ENCODE assay signal across 10 mouse cellular contexts in the genomic region with DNA sequence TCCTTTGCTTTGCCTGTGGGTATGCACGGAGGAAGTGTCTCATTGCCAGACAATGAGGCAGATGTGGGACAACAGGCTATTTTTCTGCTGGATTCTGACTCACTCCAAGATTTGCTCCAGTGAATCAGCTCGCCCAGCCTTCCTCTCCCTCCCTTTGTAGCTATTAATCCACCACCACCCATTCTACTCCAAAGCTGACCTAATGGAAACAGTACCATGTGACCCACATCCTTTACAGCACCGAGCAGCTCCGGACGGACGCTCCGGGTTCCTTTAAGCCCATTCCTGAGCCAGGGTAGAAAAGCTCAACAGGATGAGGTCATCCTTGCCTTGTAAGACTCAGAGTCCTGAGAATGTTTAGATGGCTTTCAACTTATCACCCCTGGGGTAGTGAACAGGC. TPM values are rescaled to one million over a fixed set of nuclear protein-coding genes. Genes with fewer than 3 reads are reported as not detected.
DNase-seq lines count a peak whose midpoint lies in the region; ATAC-seq and TF ChIP-seq lines count a peak whose summit lies in the region.
"Had no signal": no experiment of that assay in that cellular context is flagged by ENCODE, and none has a peak within 500 bp of the region (broad histone marks: within the 10 kb centered on the region; RNA-seq: fewer than 3 reads in every experiment).

No protein-coding gene starts in this region.

- peak overlapping the region; percentile 82 for H3K27ac ChIP-seq in layer of hippocampus, adult 2 months
- H3K27ac ChIP-seq in heart, embryonic 16.5 days (ENCODE audit: low read length) = peak overlapping the region; percentile 94
- H3K27ac ChIP-seq in liver, embryonic 14.5 days = no peak overlapping the region

- peak overlapping the region; percentile 49; the same call in 1 of the 2 replicates for H3K9ac ChIP-seq in heart, embryonic 16.5 days (ENCODE audit: low read length)
- no peak overlapping the region for H3K9ac ChIP-seq in liver, embryonic 14.5 days (replicated peaks)

- no peak for DNase-seq in layer of hippocampus, adult 2 months (ENCODE audit: low spot score in 2 of 2)
- DNase-seq in layer of hippocampus, postnatal 10 days (ENCODE audit: low spot score in 2 of 2) = no peak
- DNase-seq in adrenal gland, adult 2 months = peak; percentile 89
- DNase-seq in liver, embryonic 14.5 days (ENCODE audit: low read depth in 3 of 3, low spot score in 3 of 3) = no peak
- no peak for DNase-seq in spleen, postnatal 4 days (ENCODE audit: low spot score in 2 of 2)
- DNase-seq in layer of hippocampus, postnatal 14 days (ENCODE audit: low spot score in 2 of 2) = no peak

- ATAC-seq in heart, embryonic 16.5 days (replicated peaks; ENCODE audit: extremely low read depth, insufficient read depth, low FRiP score) = peak; percentile 44
- peak; percentile 32 for ATAC-seq in liver, embryonic 14.5 days (ENCODE audit: insufficient read depth)
- ATAC-seq in activated CD4-positive, CD25-positive, alpha-beta regulatory T cell, adult 4 months = no peak

- TF ChIP-seq EP300 in liver, embryonic 14.5 days (IDR thresholded peaks at IDR 0.05; ENCODE audit: low read depth) = no peak

- H3K4me1 ChIP-seq in heart, embryonic 16.5 days (ENCODE audit: control insufficient read depth, insufficient read depth, low read length) = peaks cover 43% of the 10 kb centered on the region
- H3K4me1 ChIP-seq in liver, embryonic 14.5 days (replicated peaks; ENCODE audit: control insufficient read depth in 2 of 2, insufficient read depth in 2 of 2, low read length in 1 of 2) = peaks cover 0 to 3% of the 10 kb centered on the region in 2 experiments; a peak in 2 of 4 replicates

- no peaks in the 10 kb centered on the region; the same call in 1 of the 2 replicates for H3K36me3 ChIP-seq in heart, embryonic 16.5 days (ENCODE audit: control insufficient read depth, insufficient read depth)
- no peaks in the 10 kb centered on the region for H3K36me3 ChIP-seq in liver, embryonic 14.5 days (replicated peaks; ENCODE audit: control insufficient read depth, insufficient read depth, low read depth)
- H3K36me3 ChIP-seq: G1E had no signal

- no peak for TF ChIP-seq CTCF in layer of hippocampus, adult 2 months (conservative IDR thresholded peaks at IDR 0.05)
- no peak for TF ChIP-seq CTCF in liver, embryonic 14.5 days (IDR thresholded peaks at IDR 0.05; ENCODE audit: low read depth)

- H3K4me2 ChIP-seq in heart, embryonic 16.5 days (ENCODE audit: low read depth, low read length) = peak overlapping the region; percentile 43
- no peak overlapping the region for H3K4me2 ChIP-seq in liver, embryonic 14.5 days (ENCODE audit: low read depth)

- no peak overlapping the region; the same call in 1 of the 2 replicates for H3K4me3 ChIP-seq in layer of hippocampus, adult 2 months
- H3K4me3 ChIP-seq in heart, embryonic 16.5 days (ENCODE audit: low read length) = no peak overlapping the region
- H3K4me3 ChIP-seq in liver, embryonic 14.5 days (ENCODE audit: insufficient read depth in 1 of 2, low read depth in 2 of 2, low read length in 2 of 2) = no peak overlapping the region

- no peaks in the 10 kb centered on the region for H3K9me3 ChIP-seq in heart, embryonic 16.5 days (replicated peaks; ENCODE audit: control insufficient read depth, low read length)
- no peaks in the 10 kb centered on the region for H3K9me3 ChIP-seq in liver, embryonic 14.5 days (ENCODE audit: control insufficient read depth, low read length)
- H3K9me3 ChIP-seq: G1E had no signal

- no peaks in the 10 kb centered on the region for H3K27me3 ChIP-seq in heart, embryonic 16.5 days (ENCODE audit: control insufficient read depth, insufficient read depth, low read length)
- peaks cover 27% of the 10 kb centered on the region for H3K27me3 ChIP-seq in liver, embryonic 14.5 days (ENCODE audit: control insufficient read depth, insufficient read depth, low read length)

- WGBS in heart, embryonic 16.5 days = 12% methylated on average over 7 of the region's 7 CpGs
- WGBS in liver, embryonic 14.5 days (ENCODE audit: insufficient replicate concordance) = 10% methylated on average over 7 of the region's 7 CpGs

RNA-seq across cellular contexts. Expression of a gene that starts 2.0 kb away (rescaled TPM):
- 10 to 100 TPM; 21.1 to 25.4 TPM for total RNA-seq in layer of hippocampus, adult 2 months (2021)
- 10 to 100 TPM; 38.0 to 46.6 TPM for total RNA-seq in layer of hippocampus, postnatal 10 days (2021)
- 10 to 100 TPM; 17.3 to 23.7 TPM for total RNA-seq in adrenal gland, adult 2 months (2021)
- 2.1 and 2.8 TPM in 2 replicates for polyA plus RNA-seq in adrenal gland, adult 2 months (2012; rRNA removed)
- 19.4 and 21.7 TPM in 2 replicates for polyA plus RNA-seq in heart, embryonic 16.5 days (2015; fragmentation: Nextera tagmentation; extraction: Ambion mirVana)
- polyA plus RNA-seq in liver, embryonic 14.5 days (2012; rRNA removed) = 0.52 and 0.65 TPM in 2 replicates
- 1.9 and 2.1 TPM in 2 replicates for polyA plus RNA-seq in liver, embryonic 14.5 days (2014; fragmentation: Nextera tagmentation; extraction: Ambion mirVana)
- not detected for polyA plus RNA-seq in activated CD4-positive, CD25-positive, alpha-beta regulatory T cell, adult 4 months (2017; shearing (Covaris generic))
- total RNA-seq in layer of hippocampus, postnatal 14 days (2021) = 10 to 100 TPM; 30.0 to 34.0 TPM

RNA-seq across cellular contexts. Expression of a gene that starts 11.7 kb away (rescaled TPM):
- total RNA-seq in layer of hippocampus, adult 2 months (2021) = not detected
- total RNA-seq in layer of hippocampus, postnatal 10 days (2021) = not detected
- total RNA-seq in adrenal gland, adult 2 months (2021) = not detected
- polyA plus RNA-seq in adrenal gland, adult 2 months (2012; rRNA removed) = not detected in 2 replicates
- not detected in 2 replicates for polyA plus RNA-seq in heart, embryonic 16.5 days (2015; fragmentation: Nextera tagmentation; extraction: Ambion mirVana)
- not detected in 2 replicates for polyA plus RNA-seq in liver, embryonic 14.5 days (2012; rRNA removed)
- not detected in 2 replicates for polyA plus RNA-seq in liver, embryonic 14.5 days (2014; fragmentation: Nextera tagmentation; extraction: Ambion mirVana)
- not detected for polyA plus RNA-seq in activated CD4-positive, CD25-positive, alpha-beta regulatory T cell, adult 4 months (2017; shearing (Covaris generic))
- total RNA-seq in layer of hippocampus, postnatal 14 days (2021) = not detected
- total RNA-seq: G1E had no signal
- polyA plus RNA-seq: G1E; gonadal fat pad, adult 2 months had no signal
